Comparison of ENCODE assay signal across 23 mouse cellular contexts in the genomic region with DNA sequence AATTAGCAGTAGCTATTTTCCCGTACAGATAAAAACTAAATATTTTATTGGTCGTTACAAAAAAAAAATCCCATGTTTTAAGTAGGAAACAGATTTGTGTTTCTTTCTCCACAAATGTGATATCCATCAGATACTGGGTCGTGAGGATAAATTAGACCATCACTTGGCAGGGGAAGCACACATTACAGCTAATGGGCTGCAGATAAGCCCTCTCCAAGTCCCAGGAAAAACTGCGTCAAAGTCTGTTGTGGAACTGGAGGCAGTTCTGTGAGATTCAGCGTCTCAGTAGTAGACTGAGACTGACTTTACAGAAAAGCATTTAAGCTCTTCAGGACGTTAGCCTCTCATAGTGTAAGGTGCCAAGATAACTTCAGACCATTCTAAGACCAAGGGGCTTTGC.
DNase-seq lines count a peak whose midpoint lies in the region; ATAC-seq lines count a peak whose summit lies in the region.
"Had no signal": no experiment of that assay in that cellular context is flagged by ENCODE, and none has a peak within 500 bp of the region (broad histone marks: within the 10 kb centered on the region; RNA-seq: fewer than 3 reads in every experiment).

No protein-coding gene starts in this region.

- no peak overlapping the region for H3K4me3 ChIP-seq in forebrain, embryonic 15.5 days
- H3K4me3 ChIP-seq: forebrain, embryonic 10.5 days; intestine, embryonic 15.5 days; midbrain, embryonic 10.5 days had no signal

- intact Hi-C loops in heart, postnatal 14 days (cut with DNase I) = no loop called here

- DNase-seq in adrenal gland, postnatal 10 days = peak; percentile 5
- DNase-seq in adrenal gland, postnatal 36 days = no peak
- peak; percentile 16 for DNase-seq in kidney, postnatal 10 days
- no peak for DNase-seq in kidney, adult 9 months
- peak; percentile 3 for DNase-seq in ovary, adult 18-20 months (ENCODE audit: low spot score)
- no peak for DNase-seq in ovary, postnatal 36 days (ENCODE audit: low spot score)
- peak; percentile 3 to 23 for DNase-seq in heart, postnatal 14 days
- DNase-seq: adrenal gland, postnatal 25 days; cerebellum, adult 18-20 months; gastrocnemius, postnatal 10 days; right cerebral cortex, postnatal 14 days; spleen, adult 18-20 months; thymus, postnatal 36 days had no signal

- H3K27ac ChIP-seq in forebrain, embryonic 15.5 days (replicated peaks) = no peak overlapping the region
- H3K27ac ChIP-seq: forebrain, embryonic 10.5 days; hindbrain, embryonic 14.5 days; intestine, embryonic 15.5 days; kidney, postnatal 0 days; liver, embryonic 14.5 days; macrophage; midbrain, embryonic 10.5 days had no signal

- H3K36me3 ChIP-seq in forebrain, embryonic 15.5 days = no peaks in the 10 kb centered on the region
- H3K36me3 ChIP-seq: forebrain, embryonic 10.5 days; intestine, embryonic 15.5 days; midbrain, embryonic 10.5 days had no signal

- 83% methylated on average over 6 of the region's 6 CpGs for WGBS in forebrain, embryonic 15.5 days

- no peak overlapping the region for H3K9ac ChIP-seq in forebrain, embryonic 15.5 days (replicated peaks)
- H3K9ac ChIP-seq: hindbrain, embryonic 14.5 days; intestine, embryonic 15.5 days; liver, embryonic 14.5 days had no signal

- no peak for ATAC-seq in forebrain, embryonic 15.5 days (replicated peaks)
- ATAC-seq: activated CD4-positive, CD25-positive, alpha-beta regulatory T cell, adult 4 months; CD4-positive, CD25-positive, alpha-beta regulatory T cell, adult 4 months; intestine, embryonic 15.5 days had no signal

- H3K27me3 ChIP-seq in forebrain, embryonic 15.5 days = no peaks in the 10 kb centered on the region
- H3K27me3 ChIP-seq: intestine, embryonic 15.5 days had no signal

- H3K9me3 ChIP-seq in forebrain, embryonic 15.5 days = no peaks in the 10 kb centered on the region
- H3K9me3 ChIP-seq: forebrain, embryonic 10.5 days; intestine, embryonic 15.5 days; midbrain, embryonic 10.5 days had no signal

- no peak overlapping the region for H3K4me2 ChIP-seq in forebrain, embryonic 15.5 days (replicated peaks)
- H3K4me2 ChIP-seq: hindbrain, embryonic 14.5 days; intestine, embryonic 15.5 days had no signal

- no peaks in the 10 kb centered on the region for H3K4me1 ChIP-seq in forebrain, embryonic 15.5 days
- H3K4me1 ChIP-seq: forebrain, embryonic 10.5 days; intestine, embryonic 15.5 days; midbrain, embryonic 10.5 days had no signal

Comparison
In these comparisons a context has a peak if more than half of its experiments do, and no peak if none do; other contexts are left out.
1. DNase-seq: peak in adrenal gland, postnatal 10 days (single experiment), kidney, postnatal 10 days (single experiment), ovary, adult 18-20 months (single experiment) and heart, postnatal 14 days (2 of 2); none in adrenal gland, postnatal 36 days (0 of 2), kidney, adult 9 months (single experiment) and ovary, postnatal 36 days (single experiment).